Mouse (Mus musculus) right cerebral cortex, postnatal 14 days (tissue): ENCODE results near the gene Bcl6b.

Experiments used
- DNase-seq: peaks from one replicate; pipeline ENCODE4 v3.0.0; 2022

Gene Bcl6b

GRCm38 (mm10) chr11:70211972-70212371 lies 17.6 kb downstream of the Bcl6b start:
- no peak for DNase-seq

- no peak for DNase-seq
Measured at GRCm38 (mm10) chr11:70210681-70211080, 18.9 kb downstream of the Bcl6b start.

- no peak for DNase-seq
Measured at GRCm38 (mm10) chr11:70208778-70209388, 20.7 kb downstream of the Bcl6b start.

DNA sequence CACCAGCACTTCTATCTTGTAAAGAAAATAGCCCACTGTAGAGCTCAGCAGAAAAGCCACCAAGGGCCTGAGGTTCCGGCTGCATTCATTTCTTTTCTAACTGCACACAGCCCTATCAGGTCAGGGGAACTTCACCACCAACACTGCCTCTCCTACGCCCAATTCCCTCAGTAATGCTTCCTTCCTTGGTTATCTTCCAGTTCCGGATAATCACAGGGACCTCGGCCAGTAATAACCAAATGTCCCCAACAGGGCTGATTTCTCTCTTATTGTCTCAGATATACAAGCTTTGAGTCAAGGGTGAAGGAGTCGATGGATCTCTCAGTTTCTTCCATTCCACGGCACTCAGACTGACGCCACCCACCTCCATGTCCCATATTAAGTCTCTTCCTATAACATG lies 22.3 kb downstream of the Bcl6b start:
- no peak for DNase-seq

GRCm38 (mm10) chr11:70206801-70207200 lies 22.8 kb downstream of the Bcl6b start:
- DNase-seq, result no peak

GRCm38 (mm10) chr11:70201691-70202090 lies 27.9 kb downstream of the Bcl6b start:
- peak; percentile 88 for DNase-seq

DNA sequence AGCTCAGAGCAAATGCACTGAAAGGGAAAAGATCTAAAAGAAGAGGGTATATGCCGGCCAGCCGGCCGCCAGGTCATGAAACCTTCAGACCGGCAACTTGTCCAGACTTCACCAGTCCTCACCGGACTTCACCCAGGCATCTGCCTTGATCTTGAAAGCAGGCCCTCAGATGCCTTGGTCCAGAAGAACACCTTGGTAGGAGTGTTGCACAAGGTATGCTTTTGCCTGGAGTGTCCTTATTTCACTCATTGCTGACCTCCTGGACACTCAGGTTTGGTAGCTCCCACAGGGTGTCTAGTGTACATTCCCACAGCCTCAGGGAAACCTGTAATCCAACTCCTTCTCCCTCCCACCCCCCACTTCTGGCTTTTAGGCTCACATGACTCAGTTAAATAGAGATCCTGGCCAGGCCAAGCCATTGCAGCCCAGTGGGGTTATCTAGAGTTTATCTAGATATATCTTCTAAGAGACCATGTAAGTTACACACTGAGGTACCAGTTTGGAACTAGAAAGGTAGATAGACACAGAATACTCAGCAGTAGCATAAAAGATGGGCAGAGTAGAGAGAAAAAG lies 29.5 kb downstream of the Bcl6b start:
- DNase-seq, result no peak

GRCm38 (mm10) chr11:70199107-70199506 lies 30.5 kb downstream of the Bcl6b start:
- no peak for DNase-seq

- no peak for DNase-seq
Measured at GRCm38 (mm10) chr11:70198332-70198731, 31.3 kb downstream of the Bcl6b start.

DNA sequence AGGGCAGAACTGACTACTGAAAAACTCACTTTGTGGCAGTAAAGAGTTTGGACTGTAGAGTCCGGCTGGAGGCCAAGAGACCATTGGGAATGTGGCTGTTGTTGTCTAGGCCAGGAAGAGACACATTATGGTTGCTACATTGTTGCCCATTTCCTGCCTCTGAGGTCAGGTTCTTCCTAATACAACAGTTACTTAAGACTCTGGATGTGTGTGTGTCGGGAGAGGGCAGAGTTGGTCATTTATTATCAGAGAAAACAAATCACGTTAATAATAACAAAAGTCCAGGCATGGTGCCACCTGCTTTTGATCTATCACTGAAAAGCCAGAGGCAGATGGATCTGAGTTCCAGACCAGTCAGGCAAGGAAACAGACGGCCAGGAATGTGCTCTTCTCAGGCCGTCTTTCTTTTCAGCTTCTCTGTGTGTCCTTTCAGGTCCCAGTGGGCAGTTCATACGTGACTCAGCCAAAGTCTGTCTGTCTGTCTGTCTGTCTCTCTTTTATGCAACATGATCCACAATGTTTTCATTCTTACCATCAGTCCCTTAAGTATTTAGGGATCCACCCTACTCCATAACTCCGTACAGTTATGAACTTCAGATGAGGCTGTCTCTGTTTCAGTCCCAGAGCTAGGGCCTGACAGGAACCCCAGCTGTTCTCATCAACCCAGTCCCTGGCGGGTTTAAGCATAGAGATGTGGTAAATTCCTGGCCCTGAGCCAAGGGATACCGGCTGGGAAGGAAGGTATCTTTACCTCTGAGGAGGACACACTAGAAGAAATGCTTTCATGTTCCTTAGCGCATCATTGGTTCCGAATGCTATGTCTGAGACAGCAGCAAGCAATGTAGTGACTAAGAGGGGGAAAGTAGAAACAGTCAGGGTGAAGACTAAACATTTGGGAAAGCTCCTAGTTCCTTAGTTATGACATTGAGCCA lies 36.0 kb downstream of the Bcl6b start:
- DNase-seq, result no peak

- no peak for DNase-seq
Measured at GRCm38 (mm10) chr11:70192157-70192556, 37.4 kb downstream of the Bcl6b start.

- DNase-seq, result no peak
Measured at GRCm38 (mm10) chr11:70191188-70191587, 38.4 kb downstream of the Bcl6b start.

GRCm38 (mm10) chr11:70189319-70190134 lies 40.1 kb downstream of the Bcl6b start:
- no peak for DNase-seq

- DNase-seq, result no peak
Measured at GRCm38 (mm10) chr11:70185120-70185519, 44.5 kb downstream of the Bcl6b start.

- DNase-seq, result no peak
Measured at GRCm38 (mm10) chr11:70180496-70180895, 49.1 kb downstream of the Bcl6b start.

DNA sequence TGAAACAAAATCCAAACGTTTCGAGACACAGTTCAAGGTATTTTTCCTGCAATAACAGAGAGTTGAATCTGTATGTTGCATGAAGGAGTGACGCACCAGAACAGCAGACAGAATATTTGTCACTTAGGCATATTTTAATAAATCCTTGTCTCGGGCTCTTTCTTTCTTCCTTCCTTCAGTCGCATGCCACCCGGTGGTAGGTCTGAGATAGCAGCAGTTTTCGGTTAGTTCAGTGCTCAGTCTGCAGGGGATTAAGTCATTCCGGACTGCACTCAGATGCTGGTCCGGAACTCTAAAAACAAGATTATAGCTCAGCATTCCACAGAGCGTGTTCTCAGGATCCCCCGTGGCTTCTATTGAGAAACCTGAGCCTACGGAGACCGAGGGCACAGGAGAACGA lies 50.2 kb downstream of the Bcl6b start:
- DNase-seq, result peak; percentile 18

DNA sequence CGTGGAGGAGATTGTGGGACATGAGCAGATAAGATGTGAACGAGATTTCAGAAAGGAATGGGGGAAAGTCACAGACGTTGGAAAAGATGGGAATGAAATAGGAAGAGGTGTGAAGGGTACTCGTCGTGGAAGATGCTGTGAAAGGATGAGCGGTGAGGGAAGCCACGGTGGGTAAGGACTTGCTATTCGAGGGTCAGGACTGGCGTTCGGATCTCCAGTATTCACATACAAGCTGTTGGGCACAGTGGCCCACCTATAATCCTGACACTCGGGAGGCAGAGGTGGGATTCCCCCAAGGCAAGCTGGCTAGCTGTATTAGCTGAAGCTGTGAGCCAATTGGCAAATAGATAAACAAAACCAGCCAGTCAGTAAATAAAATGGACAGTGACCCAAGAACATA lies 50.8 kb downstream of the Bcl6b start:
- no peak for DNase-seq

DNA sequence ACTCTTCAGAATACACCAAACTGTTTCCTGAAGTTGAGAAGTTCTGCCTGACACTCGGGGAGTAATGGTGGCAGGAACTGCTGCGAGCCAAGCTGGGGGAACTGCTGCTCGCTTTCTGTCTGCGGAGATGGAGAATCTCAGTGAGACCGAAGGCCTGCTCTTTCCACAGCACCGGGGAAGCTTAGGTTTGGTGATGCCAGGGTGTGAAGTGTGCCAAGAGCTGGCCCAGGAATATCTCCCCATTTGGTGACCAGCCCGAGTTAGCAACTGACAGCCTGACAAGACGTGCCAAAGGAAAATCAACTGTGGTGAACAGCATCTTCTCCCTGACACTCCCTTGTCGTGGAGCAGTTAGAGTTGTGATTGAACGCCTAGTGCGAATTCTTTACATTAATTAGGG lies 51.3 kb downstream of the Bcl6b start:
- no peak for DNase-seq

GRCm38 (mm10) chr11:70177647-70178046 lies 52.0 kb downstream of the Bcl6b start:
- peak; percentile 19 for DNase-seq

DNA sequence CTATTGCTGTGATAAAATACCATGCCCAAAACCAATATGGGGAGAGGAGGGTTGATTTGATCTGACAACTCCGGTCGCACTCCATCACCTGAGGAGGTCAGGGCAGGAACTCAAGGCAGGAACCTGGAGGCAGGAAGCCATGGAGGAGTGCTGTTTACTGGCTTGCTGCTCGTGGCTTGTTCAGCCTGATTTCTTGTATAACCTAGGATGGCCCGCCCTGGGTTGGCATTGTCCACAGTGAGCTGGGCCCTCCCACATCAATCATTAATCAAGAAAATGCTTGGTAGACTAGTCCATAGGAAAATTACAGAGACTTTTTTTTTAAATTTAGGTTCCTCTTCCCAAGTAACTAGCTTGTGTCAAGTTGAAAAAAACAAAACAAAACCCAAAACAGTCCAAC lies 55.1 kb downstream of the Bcl6b start:
- DNase-seq, result no peak
